Mouse (Mus musculus) midbrain, postnatal 0 days (tissue): ENCODE results near the gene Slit3. TPM values are rescaled to one million over a fixed set of nuclear protein-coding genes. Genes with fewer than 3 reads are reported as not detected.

ENCODE experiments used
- ATAC-seq: fragments of 200-750 bp; cut with Nextera tagmentation; 2 replicates; pipeline ENCODE4 v1.8.0; 2017; ENCODE audit warnings: moderate number of reproducible peaks, mild to moderate bottlenecking, moderate TSS enrichment, moderate library complexity; ENCODE audit not compliant: low FRiP score
- DNase-seq: peaks from one replicate; pipeline ENCODE4 v3.0.0-alpha.2; 2015; ENCODE audit warnings: low spot score
- H3K27ac ChIP-seq: fragments of 300-500 bp; sonication (generic); 2 replicates; pipeline ENCODE4 v1.5.1; 2014; ENCODE audit warnings: low read depth, mild to moderate bottlenecking, low read length, mixed read lengths
- H3K27me3 ChIP-seq: fragments of 300-500 bp; sonication (generic); 2 replicates; pipeline ENCODE4 v1.6.1; 2014; ENCODE audit warnings: low read length, control low read depth, mixed read lengths; ENCODE audit not compliant: insufficient read depth
- H3K36me3 ChIP-seq: fragments of 300-500 bp; sonication (generic); 2 replicates; pipeline ENCODE4 v1.6.1; 2014; ENCODE audit warnings: low read length, control low read depth, mixed read lengths; ENCODE audit not compliant: insufficient read depth
- H3K4me1 ChIP-seq: fragments of 300-500 bp; sonication (generic); 2 replicates; pipeline ENCODE4 v1.6.1; 2014; ENCODE audit warnings: mild to moderate bottlenecking, control low read depth, antibody characterized with exemption, low read length, mixed read lengths; ENCODE audit not compliant: insufficient read depth
- H3K4me2 ChIP-seq: fragments of 300-500 bp; sonication (generic); 2 replicates; pipeline ENCODE4 v1.6.1; 2014; ENCODE audit warnings: low read depth, mild to moderate bottlenecking, low read length, mixed read lengths; ENCODE audit not compliant: poor library complexity, severe bottlenecking
- H3K4me3 ChIP-seq: fragments of 300-500 bp; sonication (generic); 2 replicates; pipeline ENCODE4 v1.5.1; 2014; ENCODE audit warnings: low read depth, mild to moderate bottlenecking, low read length, moderate library complexity
- H3K9ac ChIP-seq: fragments of 300-500 bp; sonication (generic); replicated peaks from 2 replicates; pipeline ENCODE4 v1.6.1; 2014; ENCODE audit warnings: mild to moderate bottlenecking, low read length, moderate library complexity, mixed read lengths; ENCODE audit not compliant: poor library complexity, severe bottlenecking
- H3K9me3 ChIP-seq: fragments of 300-500 bp; sonication (generic); 2 replicates; pipeline ENCODE4 v1.6.1; 2016; ENCODE audit warnings: low read length, control low read depth
- CTCF ChIP-seq: IDR thresholded peaks from 2 replicates; pipeline ENCODE4 v1.5.1; 2016; ENCODE audit warnings: antibody characterized with exemption, mild to moderate bottlenecking
- WGBS: fragments of 180-500 bp; shearing (Covaris S2); extraction: QIAGEN DNeasy Blood & Tissue Kit; methylation state at CpG from one replicate; pipeline ENCODE4 v1.1.7; 2014; 5-methylcytosine and 5-hydroxymethylcytosine counted together
- polyA plus RNA-seq: library from polyadenylated mRNA; unstranded; fragments of >200 nt; fragmentation: Nextera tagmentation; extraction: Ambion mirVana; gene quantifications from 2 replicates; pipeline ENCODE4 v1.2.1, GENCODE M21; 2015
- total RNA-seq: library from RNA; depleted of rRNA; stranded (reverse); fragments of >200 nt; gene quantifications from 2 replicates; pipeline ENCODE4 v1.2.3, GENCODE M21; 2014

The Slit3 gene
- total and polyA plus RNA-seq, 2 experiments from 2014 or later, result 3.6 to 7.7 TPM

GRCm38 (mm10) chr11:35320518-35320917 is 199.5 kb downstream of the Slit3 start:
- DNase-seq, result no peak
- H3K36me3 ChIP-seq, result no peaks in the 10 kb centered on the region
- ATAC-seq, result no peak
- no peaks in the 10 kb centered on the region for H3K9me3 ChIP-seq
- no peak overlapping the region for H3K9ac ChIP-seq
- peaks cover 6% of the 10 kb centered on the region; the same call in 1 of the 2 replicates for H3K27me3 ChIP-seq
- 81% methylated on average over 2 of the region's 3 CpGs for WGBS
- H3K4me2 ChIP-seq, result no peak overlapping the region
- H3K4me3 ChIP-seq, result no peak overlapping the region
- no peaks in the 10 kb centered on the region; the same call in 1 of the 2 replicates for H3K4me1 ChIP-seq
- H3K27ac ChIP-seq, result no peak overlapping the region
- no peak for TF ChIP-seq CTCF

GRCm38 (mm10) chr11:35324397-35324796 is 203.4 kb downstream of the Slit3 start:
- H3K27ac ChIP-seq, result no peak overlapping the region
- DNase-seq, result no peak
- H3K9me3 ChIP-seq, result no peaks in the 10 kb centered on the region
- no peaks in the 10 kb centered on the region for H3K4me1 ChIP-seq
- H3K36me3 ChIP-seq, result no peaks in the 10 kb centered on the region
- no peak for ATAC-seq
- H3K4me2 ChIP-seq, result no peak overlapping the region
- no peak for TF ChIP-seq CTCF
- H3K9ac ChIP-seq, result no peak overlapping the region
- H3K4me3 ChIP-seq, result no peak overlapping the region
- H3K27me3 ChIP-seq, result peaks cover 8% of the 10 kb centered on the region; the same call in 1 of the 2 replicates
- 67% methylated on average over 5 of the region's 5 CpGs for WGBS

GRCm38 (mm10) chr11:35325131-35325995 is 204.3 kb downstream of the Slit3 start:
- Histone ChIP-seq H3K4me1 (no peaks in the 10 kb centered on the region), H3K9me3 (no peaks in the 10 kb centered on the region), H3K27me3 (peaks cover 2% of the 10 kb centered on the region; the same call in 1 of the 2 replicates), H3K4me2 (no peak overlapping the region), H3K4me3 (no peak overlapping the region), H3K9ac (no peak overlapping the region), H3K36me3 (no peaks in the 10 kb centered on the region), H3K27ac (no peak overlapping the region)
- 56% methylated on average over 10 of the region's 10 CpGs for WGBS
- ATAC-seq, result no peak
- no peak for DNase-seq
- TF ChIP-seq CTCF, result no peak

- Histone ChIP-seq H3K9ac (no peak overlapping the region), H3K4me3 (no peak overlapping the region), H3K36me3 (no peaks in the 10 kb centered on the region), H3K27ac (no peak overlapping the region), H3K9me3 (no peaks in the 10 kb centered on the region), H3K27me3 (peaks cover 2% of the 10 kb centered on the region; the same call in 1 of the 2 replicates), H3K4me2 (no peak overlapping the region), H3K4me1 (no peaks in the 10 kb centered on the region)
- TF ChIP-seq CTCF, result no peak
- WGBS, result 15% methylated on average over 3 of the region's 3 CpGs
- ATAC-seq (no peak), DNase-seq (no peak)
These were observed 205.3 kb downstream of the Slit3 start for GRCm38 (mm10) chr11:35326346-35326745.

DNA sequence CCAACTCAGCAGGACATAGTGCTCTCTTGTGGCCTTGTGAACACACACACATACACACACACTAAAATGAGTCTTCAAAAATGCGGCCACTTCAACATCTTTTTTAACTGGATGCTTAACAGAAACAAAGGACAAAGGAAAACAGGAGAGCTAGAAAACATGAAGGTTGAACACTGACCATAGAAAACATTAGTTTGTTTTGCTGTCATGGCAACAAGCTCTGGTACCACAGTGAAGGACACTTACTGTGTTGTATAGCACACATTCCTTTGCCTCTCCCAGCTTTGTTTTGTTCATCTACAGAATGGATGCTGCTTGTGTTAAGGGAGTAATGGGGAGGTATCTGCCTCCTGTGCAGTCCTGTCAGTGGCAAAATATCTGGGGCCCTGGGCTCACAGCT is 206.9 kb downstream of the Slit3 start:
- peaks cover 2% of the 10 kb centered on the region; the same call in 1 of the 2 replicates for H3K27me3 ChIP-seq
- ATAC-seq (no peak), DNase-seq (peak; percentile 12)
- H3K4me2 ChIP-seq, result no peak overlapping the region
- no peak overlapping the region for H3K9ac ChIP-seq
- 85% methylated on average over 1 of the region's 1 CpGs for WGBS
- H3K9me3 ChIP-seq, result no peaks in the 10 kb centered on the region
- no peaks in the 10 kb centered on the region for H3K36me3 ChIP-seq
- peak; percentile 18; the same call in 1 of the 2 replicates for TF ChIP-seq CTCF
- no peaks in the 10 kb centered on the region for H3K4me1 ChIP-seq
- H3K4me3 ChIP-seq, result no peak overlapping the region
- no peak overlapping the region for H3K27ac ChIP-seq

- Histone ChIP-seq H3K9ac (no peak overlapping the region), H3K27me3 (no peaks in the 10 kb centered on the region), H3K36me3 (no peaks in the 10 kb centered on the region), H3K27ac (no peak overlapping the region), H3K4me3 (no peak overlapping the region), H3K4me1 (no peaks in the 10 kb centered on the region), H3K9me3 (no peaks in the 10 kb centered on the region), H3K4me2 (no peak overlapping the region)
- DNase-seq (no peak), ATAC-seq (no peak)
- 72% methylated on average over 3 of the region's 3 CpGs for WGBS
- no peak for TF ChIP-seq CTCF
These were observed 210.5 kb downstream of the Slit3 start for GRCm38 (mm10) chr11:35331476-35331875.
